Mouse (Mus musculus) liver, adult 2 months (tissue): ENCODE data around the gene Zc3h8.

Experiments
- CTCF ChIP-seq: fragments of 200-500 bp; IDR thresholded peaks from 2 replicates; pipeline ENCODE4 v1.5.1; 2011; ENCODE audit warnings: low read depth, low read length, control low read depth
- POLR2A ChIP-seq: fragments of 200-500 bp; IDR thresholded peaks from 2 replicates; pipeline ENCODE4 v1.6.1; 2011; ENCODE audit warnings: low read length, control low read depth; ENCODE audit not compliant: insufficient read depth; ENCODE audit errors: extremely low read depth

DNA sequence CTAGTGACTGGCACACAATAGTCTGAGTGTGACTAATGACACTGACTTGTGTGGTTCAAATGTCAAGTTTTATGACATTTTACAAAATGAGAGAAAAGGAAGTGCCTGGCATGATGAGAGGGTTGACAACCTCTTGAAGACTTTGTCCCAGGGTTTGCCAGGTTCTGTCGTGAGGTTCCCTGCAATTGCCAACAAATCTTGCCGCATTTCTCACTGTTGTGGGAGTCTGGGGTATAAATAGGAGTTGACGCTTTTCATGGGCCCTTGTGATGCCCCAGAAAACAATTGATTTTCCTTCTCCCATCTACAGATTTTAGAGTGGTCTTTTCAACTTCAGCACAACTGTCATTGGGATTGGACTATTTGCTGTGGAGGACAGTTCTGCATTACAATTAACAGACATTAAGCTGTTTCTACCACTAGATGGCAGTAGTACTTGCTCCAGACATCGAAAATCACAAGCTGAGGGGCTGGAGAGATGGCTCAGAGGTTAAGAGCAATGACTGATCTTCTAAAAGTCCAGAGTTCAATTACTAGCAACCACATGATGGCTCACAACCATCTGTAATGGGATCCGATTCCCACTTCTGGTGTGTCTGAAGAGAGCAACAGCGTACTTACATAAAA, 4.2 kb upstream of the Zc3h8 start:
- peak; percentile 55 for TF ChIP-seq CTCF
- TF ChIP-seq POLR2A, result no peak
